Mouse (Mus musculus) limb, embryonic 15.5 days (tissue): ENCODE results near the gene Myb. TPM values are rescaled to one million over a fixed set of nuclear protein-coding genes. Genes with fewer than 3 reads are reported as not detected.

ENCODE experiments used
- ATAC-seq: fragments of 200-750 bp; cut with Nextera tagmentation; 2 replicates; pipeline ENCODE4 v1.8.0; 2017; ENCODE audit warnings: low read depth, moderate TSS enrichment; ENCODE audit not compliant: insufficient number of reproducible peaks, low FRiP score, low TSS enrichment
- H3K27ac ChIP-seq: fragments of 300-500 bp; sonication (generic); 2 replicates; pipeline ENCODE4 v1.5.1; 2015; ENCODE audit warnings: moderate library complexity, mild to moderate bottlenecking, inconsistent platforms
- H3K27me3 ChIP-seq: fragments of 300-500 bp; sonication (generic); 2 replicates; pipeline ENCODE4 v1.6.1; 2015; ENCODE audit warnings: inconsistent platforms
- H3K36me3 ChIP-seq: fragments of 300-500 bp; sonication (generic); 2 replicates; pipeline ENCODE4 v1.6.1; 2015; ENCODE audit warnings: inconsistent platforms
- H3K4me1 ChIP-seq: fragments of 300-500 bp; sonication (generic); 2 replicates; pipeline ENCODE4 v1.6.1; 2015; ENCODE audit warnings: inconsistent platforms
- H3K4me2 ChIP-seq: fragments of 300-500 bp; sonication (generic); 2 replicates; pipeline ENCODE4 v1.6.1; 2015; ENCODE audit warnings: mild to moderate bottlenecking, inconsistent platforms
- H3K4me3 ChIP-seq: fragments of 300-500 bp; sonication (generic); 2 replicates; pipeline ENCODE4 v1.5.1; 2015; ENCODE audit warnings: mild to moderate bottlenecking, inconsistent platforms
- H3K9ac ChIP-seq: fragments of 300-500 bp; sonication (generic); 2 replicates; pipeline ENCODE4 v1.6.1; 2015; ENCODE audit warnings: inconsistent platforms
- H3K9me3 ChIP-seq: fragments of 300-500 bp; sonication (generic); 2 replicates; pipeline ENCODE4 v1.6.1; 2016; ENCODE audit warnings: inconsistent platforms
- WGBS: fragments of 180-500 bp; shearing (Covaris S2); methylation state at CpG from one replicate; pipeline ENCODE4 v1.1.7; 2015; 5-methylcytosine and 5-hydroxymethylcytosine counted together
- polyA plus RNA-seq: library from polyadenylated mRNA; unstranded; fragments of >200 nt; fragmentation: Nextera tagmentation; extraction: Ambion mirVana; gene quantifications from 2 replicates; pipeline ENCODE4 v1.2.1, GENCODE M21; 2015

Myb gene
- polyA plus RNA-seq, 1 experiment from 2014 or later = 3.3 TPM

- no peak overlapping the region for H3K4me3 ChIP-seq
- no peaks in the 10 kb centered on the region for H3K27me3 ChIP-seq
- H3K9ac ChIP-seq = no peak overlapping the region
- H3K36me3 ChIP-seq = no peaks in the 10 kb centered on the region
- H3K4me2 ChIP-seq = no peak overlapping the region
- no peaks in the 10 kb centered on the region for H3K4me1 ChIP-seq
- H3K9me3 ChIP-seq = no peaks in the 10 kb centered on the region
- no peak overlapping the region for H3K27ac ChIP-seq
- ATAC-seq = no peak
- WGBS = 51% methylated on average over 7 of the region's 7 CpGs
Measured at GRCm38 (mm10) chr10:21109337-21110056, 51.3 kb downstream of the Myb start.

- H3K27me3 ChIP-seq = no peaks in the 10 kb centered on the region
- no peaks in the 10 kb centered on the region for H3K36me3 ChIP-seq
- H3K9me3 ChIP-seq = no peaks in the 10 kb centered on the region
- H3K9ac ChIP-seq = no peak overlapping the region
- no peaks in the 10 kb centered on the region for H3K4me1 ChIP-seq
- H3K4me3 ChIP-seq = no peak overlapping the region
- H3K27ac ChIP-seq = no peak overlapping the region
- no peak overlapping the region for H3K4me2 ChIP-seq
- WGBS = 89% methylated on average over 2 of the region's 2 CpGs
- ATAC-seq = no peak
Measured at GRCm38 (mm10) chr10:21108796-21109195, 52.0 kb downstream of the Myb start.

- no peak overlapping the region for H3K9ac ChIP-seq
- no peaks in the 10 kb centered on the region for H3K4me1 ChIP-seq
- no peak for ATAC-seq
- no peaks in the 10 kb centered on the region for H3K36me3 ChIP-seq
- no peaks in the 10 kb centered on the region for H3K27me3 ChIP-seq
- H3K4me2 ChIP-seq = no peak overlapping the region
- H3K9me3 ChIP-seq = no peaks in the 10 kb centered on the region
- H3K27ac ChIP-seq = no peak overlapping the region
- H3K4me3 ChIP-seq = no peak overlapping the region
- WGBS = 86% methylated on average over 5 of the region's 5 CpGs
Measured at GRCm38 (mm10) chr10:21108182-21108581, 52.6 kb downstream of the Myb start.

GRCm38 (mm10) chr10:21105206-21105605 lies 55.6 kb downstream of the Myb start:
- Histone ChIP-seq H3K9me3 (no peaks in the 10 kb centered on the region), H3K9ac (no peak overlapping the region), H3K36me3 (no peaks in the 10 kb centered on the region), H3K27me3 (no peaks in the 10 kb centered on the region), H3K4me3 (no peak overlapping the region), H3K4me2 (no peak overlapping the region), H3K4me1 (no peaks in the 10 kb centered on the region), H3K27ac (no peak overlapping the region)
- no peak for ATAC-seq
- 93% methylated on average over 2 of the region's 2 CpGs for WGBS

GRCm38 (mm10) chr10:21102689-21103088 lies 58.1 kb downstream of the Myb start:
- no peaks in the 10 kb centered on the region for H3K9me3 ChIP-seq
- H3K36me3 ChIP-seq = no peaks in the 10 kb centered on the region
- no peak overlapping the region for H3K27ac ChIP-seq
- 86% methylated on average over 7 of the region's 7 CpGs for WGBS
- no peaks in the 10 kb centered on the region for H3K4me1 ChIP-seq
- H3K27me3 ChIP-seq = no peaks in the 10 kb centered on the region
- no peak overlapping the region for H3K9ac ChIP-seq
- no peak for ATAC-seq
- H3K4me3 ChIP-seq = no peak overlapping the region
- H3K4me2 ChIP-seq = no peak overlapping the region

GRCm38 (mm10) chr10:21101948-21102347 lies 58.8 kb downstream of the Myb start:
- H3K4me2 ChIP-seq = no peak overlapping the region
- WGBS = 40% methylated on average over 4 of the region's 4 CpGs
- H3K4me1 ChIP-seq = no peaks in the 10 kb centered on the region
- no peaks in the 10 kb centered on the region for H3K36me3 ChIP-seq
- no peaks in the 10 kb centered on the region for H3K27me3 ChIP-seq
- H3K4me3 ChIP-seq = no peak overlapping the region
- H3K9me3 ChIP-seq = no peaks in the 10 kb centered on the region
- H3K9ac ChIP-seq = no peak overlapping the region
- H3K27ac ChIP-seq = no peak overlapping the region
- no peak for ATAC-seq

- Histone ChIP-seq H3K4me2 (no peak overlapping the region), H3K27me3 (no peaks in the 10 kb centered on the region), H3K27ac (no peak overlapping the region), H3K36me3 (no peaks in the 10 kb centered on the region), H3K4me3 (no peak overlapping the region), H3K9me3 (no peaks in the 10 kb centered on the region), H3K4me1 (no peaks in the 10 kb centered on the region), H3K9ac (no peak overlapping the region)
- WGBS = 43% methylated on average over 9 of the region's 9 CpGs
- ATAC-seq = no peak
Measured at GRCm38 (mm10) chr10:21100646-21101249, 60.0 kb downstream of the Myb start.

GRCm38 (mm10) chr10:21099515-21099914 lies 61.3 kb downstream of the Myb start:
- 84% methylated on average over 7 of the region's 7 CpGs for WGBS
- no peaks in the 10 kb centered on the region for H3K36me3 ChIP-seq
- H3K9ac ChIP-seq = no peak overlapping the region
- no peak overlapping the region for H3K27ac ChIP-seq
- ATAC-seq = no peak
- no peaks in the 10 kb centered on the region for H3K9me3 ChIP-seq
- H3K4me2 ChIP-seq = no peak overlapping the region
- no peak overlapping the region for H3K4me3 ChIP-seq
- H3K27me3 ChIP-seq = no peaks in the 10 kb centered on the region
- no peaks in the 10 kb centered on the region for H3K4me1 ChIP-seq

GRCm38 (mm10) chr10:21095541-21095940 lies 65.2 kb downstream of the Myb start:
- H3K4me3 ChIP-seq = no peak overlapping the region
- H3K4me2 ChIP-seq = no peak overlapping the region
- no peaks in the 10 kb centered on the region for H3K27me3 ChIP-seq
- no peak overlapping the region for H3K9ac ChIP-seq
- ATAC-seq = no peak
- no peak overlapping the region for H3K27ac ChIP-seq
- no peaks in the 10 kb centered on the region for H3K36me3 ChIP-seq
- WGBS = 75% methylated on average over 14 of the region's 14 CpGs
- no peaks in the 10 kb centered on the region for H3K9me3 ChIP-seq
- peaks cover 6% of the 10 kb centered on the region; the same call in 1 of the 2 replicates for H3K4me1 ChIP-seq

- no peaks in the 10 kb centered on the region for H3K9me3 ChIP-seq
- H3K9ac ChIP-seq = no peak overlapping the region
- H3K27me3 ChIP-seq = no peaks in the 10 kb centered on the region
- H3K4me2 ChIP-seq = no peak overlapping the region
- H3K4me1 ChIP-seq = peaks cover 6% of the 10 kb centered on the region; the same call in 1 of the 2 replicates
- no peaks in the 10 kb centered on the region for H3K36me3 ChIP-seq
- 91% methylated on average over 2 of the region's 2 CpGs for WGBS
- H3K27ac ChIP-seq = no peak overlapping the region
- ATAC-seq = no peak
- no peak overlapping the region for H3K4me3 ChIP-seq
Measured at GRCm38 (mm10) chr10:21094896-21095295, 65.9 kb downstream of the Myb start.

GRCm38 (mm10) chr10:21093301-21093700 lies 67.5 kb downstream of the Myb start:
- no peaks in the 10 kb centered on the region for H3K27me3 ChIP-seq
- no peak overlapping the region for H3K4me3 ChIP-seq
- no peaks in the 10 kb centered on the region for H3K36me3 ChIP-seq
- peaks cover 6% of the 10 kb centered on the region; the same call in 1 of the 2 replicates for H3K4me1 ChIP-seq
- ATAC-seq = no peak
- WGBS = 88% methylated on average over 5 of the region's 5 CpGs
- H3K9ac ChIP-seq = no peak overlapping the region
- no peak overlapping the region for H3K4me2 ChIP-seq
- H3K27ac ChIP-seq = no peak overlapping the region
- no peaks in the 10 kb centered on the region for H3K9me3 ChIP-seq

- Histone ChIP-seq H3K27me3 (no peaks in the 10 kb centered on the region), H3K9ac (no peak overlapping the region), H3K4me1 (peaks cover 6% of the 10 kb centered on the region; the same call in 1 of the 2 replicates), H3K4me3 (no peak overlapping the region), H3K27ac (no peak overlapping the region), H3K4me2 (no peak overlapping the region), H3K36me3 (no peaks in the 10 kb centered on the region), H3K9me3 (no peaks in the 10 kb centered on the region)
- WGBS = 43% methylated on average over 18 of the region's 18 CpGs
- no peak for ATAC-seq
Measured at GRCm38 (mm10) chr10:21092501-21093270, 68.1 kb downstream of the Myb start.
